Mouse (Mus musculus): Measurements from ENCODE around the gene Syt2.

Syt2 gene

GRCm38 (mm10) chr1:134646261-134646962 lies at the start of gene Syt2:
TSS of gene Syt2 (plus strand) at chr1:134646677.
- in situ Hi-C loops (cut with MboI; ENCODE audit: unreplicated experiment in 2 of 2) = loop anchor here in 1 of 2 experiments (10.0 kb wide), 1 partner anchor 208 kb away; no protein-coding TSS in a partner anchor

GRCm38 (mm10) chr1:134597339-134598054 lies 49.0 kb upstream of the Syt2 start:
- in situ Hi-C loops (cut with MboI; ENCODE audit: unreplicated experiment in 2 of 2) = no loop called here

DNA sequence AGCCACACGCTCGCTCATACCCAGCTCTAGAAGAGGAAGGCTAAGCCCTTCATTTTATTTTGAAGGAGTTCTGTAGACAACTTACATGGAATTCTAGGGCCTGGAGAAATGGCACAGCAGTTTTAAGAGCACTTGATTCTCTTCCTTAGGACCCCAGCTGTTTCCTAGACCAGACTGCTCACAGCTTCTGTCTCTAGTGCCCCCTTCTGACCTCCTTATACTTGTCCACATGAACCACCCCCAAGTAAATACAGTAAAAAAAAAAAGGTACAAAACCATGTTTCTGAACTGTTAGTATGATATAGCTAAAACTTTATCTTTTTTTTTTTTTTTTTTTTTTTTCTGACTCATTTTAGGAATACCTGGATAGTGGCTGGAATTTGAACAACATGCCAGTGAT lies 42.4 kb upstream of the Syt2 start:
- in situ Hi-C loops (cut with MboI; ENCODE audit: unreplicated experiment in 2 of 2) = loop anchor here in 1 of 2 experiments (10.0 to 25.0 kb wide), 2 partner anchors 229 to 442 kb away; no protein-coding TSS in a partner anchor

DNA sequence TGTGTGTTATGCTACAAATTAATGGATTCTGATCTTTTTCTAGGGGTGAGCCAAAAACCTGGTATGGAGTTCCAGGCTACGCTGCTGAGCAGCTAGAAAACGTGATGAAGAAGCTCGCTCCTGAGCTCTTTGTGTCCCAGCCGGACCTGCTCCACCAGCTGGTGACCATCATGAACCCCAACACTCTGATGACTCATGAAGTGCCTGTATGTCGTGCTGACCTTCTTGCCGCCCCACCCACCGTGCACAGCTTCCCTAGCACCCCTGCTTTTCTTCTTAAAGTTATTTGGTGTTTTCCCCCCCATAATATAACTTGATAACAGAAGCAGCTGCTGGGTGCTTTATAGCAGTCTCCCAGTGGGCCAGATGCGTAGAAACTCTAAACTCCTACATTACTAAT lies 40.8 kb upstream of the Syt2 start:
- in situ Hi-C loops (cut with MboI; ENCODE audit: unreplicated experiment in 2 of 2) = loop anchor here in 1 of 2 experiments (10.0 to 25.0 kb wide), 2 partner anchors 231 to 443 kb away; no protein-coding TSS in a partner anchor

DNA sequence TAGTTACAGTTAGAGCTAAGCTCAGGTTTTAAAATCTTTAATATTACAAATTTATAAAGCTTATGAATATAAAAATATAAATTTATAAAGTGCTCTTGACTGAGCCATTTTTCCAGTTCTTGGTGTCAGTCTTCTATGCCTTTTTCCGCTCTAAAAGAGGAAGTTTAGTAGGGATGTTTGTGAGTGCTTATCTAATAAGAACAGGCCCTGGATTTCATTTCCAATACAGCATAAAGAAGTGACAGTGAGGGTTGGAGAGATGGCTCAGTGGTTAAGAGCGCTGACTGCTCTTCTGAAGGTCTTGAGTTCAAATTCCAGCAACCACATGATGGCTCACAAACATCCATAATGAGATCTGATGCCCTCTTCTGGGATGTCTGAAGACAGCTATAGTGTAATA lies 40.1 kb upstream of the Syt2 start:
- in situ Hi-C loops (cut with MboI; ENCODE audit: unreplicated experiment in 2 of 2) = loop anchor here in 1 of 2 experiments (10.0 to 25.0 kb wide), 2 partner anchors 232 to 444 kb away; no protein-coding TSS in a partner anchor

DNA sequence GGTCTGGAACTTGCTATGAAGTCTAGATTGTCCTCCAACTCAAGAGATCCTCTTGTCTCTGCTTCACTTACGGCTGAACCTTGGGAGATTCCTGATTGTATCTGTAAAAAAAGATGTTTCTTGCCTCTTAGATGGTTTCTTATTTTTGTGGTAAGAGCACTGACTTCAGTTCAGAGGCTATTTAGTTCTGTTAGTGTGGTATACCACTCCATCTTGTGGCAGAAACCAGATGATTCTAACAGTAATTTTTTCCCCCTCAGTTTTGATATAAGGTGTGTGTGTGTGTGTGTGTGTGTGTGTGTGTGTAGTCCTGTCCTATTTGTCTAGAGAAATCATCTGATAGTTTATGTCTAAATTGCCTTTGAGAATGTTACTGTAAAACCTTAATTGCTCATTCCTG lies 39.2 kb upstream of the Syt2 start:
- in situ Hi-C loops (cut with MboI; ENCODE audit: unreplicated experiment in 2 of 2) = loop anchor here in 1 of 2 experiments (10.0 to 25.0 kb wide), 2 partner anchors 232 to 445 kb away; no protein-coding TSS in a partner anchor

DNA sequence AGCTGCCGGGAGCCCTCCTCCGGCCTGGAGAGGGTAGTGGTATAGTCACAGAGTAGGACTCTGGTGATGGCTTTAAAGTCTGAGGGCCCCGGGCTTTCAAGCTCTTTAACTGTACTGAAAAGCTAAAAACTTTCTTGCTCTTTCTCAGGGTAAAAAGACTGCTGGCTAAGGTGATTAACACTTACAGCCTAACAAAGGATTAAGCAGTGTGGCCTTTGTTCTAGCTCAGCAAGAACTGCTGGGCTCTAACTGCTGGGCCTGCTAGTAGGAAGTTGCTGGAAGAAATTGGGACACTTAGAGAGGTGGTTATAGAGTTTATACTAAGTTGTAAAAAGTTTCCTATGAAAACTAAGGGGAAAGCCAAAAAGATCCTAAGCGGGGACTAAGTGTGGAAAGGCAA lies 37.3 kb upstream of the Syt2 start:
- in situ Hi-C loops (cut with MboI; ENCODE audit: unreplicated experiment in 2 of 2) = loop anchor here in 1 of 2 experiments (10.0 to 25.0 kb wide), 2 partner anchors 234 to 447 kb away; no protein-coding TSS in a partner anchor

GRCm38 (mm10) chr1:134614554-134614953 lies 31.9 kb upstream of the Syt2 start:
- in situ Hi-C loops (cut with MboI; ENCODE audit: unreplicated experiment in 2 of 2) = loop anchor here in 1 of 2 experiments (25.0 kb wide), 1 partner anchor 452 kb away; no protein-coding TSS in a partner anchor

DNA sequence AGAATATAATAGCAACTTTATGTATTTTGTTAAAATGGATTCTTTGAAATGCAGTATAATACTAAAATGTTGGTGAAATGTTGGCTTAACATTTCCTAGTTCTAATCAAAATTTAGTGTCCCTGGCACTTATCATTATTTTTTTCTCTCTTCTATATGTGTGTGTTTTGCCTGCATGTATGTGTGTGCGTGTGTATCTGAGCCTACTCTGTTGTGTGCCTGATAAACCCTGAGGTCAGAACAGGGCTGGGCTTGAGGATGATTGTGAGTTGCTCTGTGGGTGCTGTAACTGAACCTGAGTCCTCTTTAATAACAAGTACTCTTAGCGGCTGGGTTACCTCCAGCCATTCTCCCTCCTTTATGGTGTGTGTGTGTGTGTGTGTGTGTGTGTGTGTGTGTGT lies 31.5 kb upstream of the Syt2 start:
- in situ Hi-C loops (cut with MboI; ENCODE audit: unreplicated experiment in 2 of 2) = loop anchor here in 1 of 2 experiments (25.0 kb wide), 1 partner anchor 453 kb away; no protein-coding TSS in a partner anchor

- in situ Hi-C loops (cut with MboI; ENCODE audit: unreplicated experiment in 2 of 2) = loop anchor here in 1 of 2 experiments (25.0 kb wide), 1 partner anchor 455 kb away; no protein-coding TSS in a partner anchor
Observed at GRCm38 (mm10) chr1:134617656-134618055, 28.8 kb upstream of the Syt2 start.

DNA sequence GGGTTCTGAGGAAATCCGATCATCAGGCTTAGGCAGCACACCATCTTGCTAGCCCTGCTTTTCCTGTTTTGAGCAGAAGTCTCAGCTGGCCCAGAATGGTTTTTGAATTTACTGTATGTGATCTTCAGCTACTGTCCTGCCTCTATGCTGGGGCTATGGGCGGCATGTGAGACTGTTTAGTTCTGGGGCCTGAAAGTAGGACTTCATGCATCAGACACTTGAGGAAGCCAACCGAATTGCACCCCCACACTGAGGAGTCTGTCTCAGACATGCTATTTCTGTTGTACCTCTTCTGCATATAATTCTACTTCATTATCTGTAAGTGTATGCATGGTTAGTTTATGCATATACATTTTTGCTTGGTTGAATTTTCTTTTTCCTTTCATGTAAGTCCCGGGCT lies 21.2 kb upstream of the Syt2 start:
- in situ Hi-C loops (cut with MboI; ENCODE audit: unreplicated experiment in 2 of 2) = no loop called here

GRCm38 (mm10) chr1:134629455-134629854 lies 17.0 kb upstream of the Syt2 start:
- in situ Hi-C loops (cut with MboI; ENCODE audit: unreplicated experiment in 2 of 2) = no loop called here

DNA sequence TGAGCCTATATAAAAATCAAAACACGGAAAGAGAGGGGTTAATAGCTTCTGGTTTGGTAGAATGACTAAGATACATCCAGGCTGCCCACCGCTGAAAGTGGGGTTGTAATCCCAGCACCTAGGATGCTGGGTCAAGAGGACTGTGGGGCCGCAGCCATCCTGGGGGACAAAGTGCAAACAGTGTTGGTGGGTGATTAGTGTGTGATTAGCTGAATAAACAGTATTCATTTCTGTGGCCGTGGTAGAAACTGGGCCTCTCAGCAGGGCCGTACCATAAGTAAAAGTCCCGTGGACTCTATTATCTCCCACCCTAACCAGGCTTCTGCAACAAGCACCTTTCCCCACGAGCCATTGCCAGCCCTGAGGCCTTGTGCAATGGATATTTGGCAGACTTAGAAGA lies 12.2 kb upstream of the Syt2 start:
- in situ Hi-C loops (cut with MboI; ENCODE audit: unreplicated experiment in 2 of 2) = no loop called here

DNA sequence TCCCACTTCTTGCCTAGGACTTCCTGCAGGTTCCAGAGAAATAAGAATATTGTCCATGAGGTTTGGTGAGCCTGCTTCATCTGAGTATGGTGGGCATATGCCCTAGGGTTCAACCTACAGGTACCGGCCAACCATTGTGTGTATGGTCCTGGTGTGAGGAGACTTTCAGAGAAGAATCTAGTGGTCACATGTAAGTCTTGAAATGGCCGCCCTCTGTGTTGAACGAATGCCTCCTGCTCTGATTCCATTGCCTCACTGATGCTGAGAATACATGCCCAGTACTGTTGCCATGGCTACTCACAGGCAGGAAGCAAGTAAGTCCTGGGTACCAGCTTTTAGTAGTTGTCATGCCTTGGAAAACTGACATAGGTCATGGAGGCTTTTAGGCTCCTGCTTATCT lies 10.2 kb upstream of the Syt2 start:
- in situ Hi-C loops (cut with MboI; ENCODE audit: unreplicated experiment in 2 of 2) = no loop called here

DNA sequence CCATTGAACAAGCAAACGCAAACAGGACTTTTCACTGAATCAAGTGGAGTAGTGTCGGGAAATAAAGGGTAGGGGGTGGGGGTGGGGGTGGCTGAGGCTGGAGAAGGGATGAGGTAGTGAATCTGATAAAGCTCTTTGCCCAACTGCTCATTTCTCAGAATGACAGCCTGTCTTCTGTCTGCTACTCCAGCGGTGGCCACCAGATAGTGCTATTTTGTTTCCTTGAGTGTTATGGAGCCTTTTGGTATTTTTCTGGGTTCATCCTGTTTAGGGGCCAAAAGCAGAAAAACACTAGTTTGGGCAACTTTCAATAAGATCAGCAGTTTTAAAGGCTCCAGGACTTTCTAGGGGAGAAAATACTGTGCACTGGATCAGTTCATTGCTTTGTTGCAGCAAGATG lies 9.8 kb upstream of the Syt2 start:
- in situ Hi-C loops (cut with MboI; ENCODE audit: unreplicated experiment in 2 of 2) = no loop called here

GRCm38 (mm10) chr1:134638041-134638440 lies 8.4 kb upstream of the Syt2 start:
- in situ Hi-C loops (cut with MboI; ENCODE audit: unreplicated experiment in 2 of 2) = no loop called here

DNA sequence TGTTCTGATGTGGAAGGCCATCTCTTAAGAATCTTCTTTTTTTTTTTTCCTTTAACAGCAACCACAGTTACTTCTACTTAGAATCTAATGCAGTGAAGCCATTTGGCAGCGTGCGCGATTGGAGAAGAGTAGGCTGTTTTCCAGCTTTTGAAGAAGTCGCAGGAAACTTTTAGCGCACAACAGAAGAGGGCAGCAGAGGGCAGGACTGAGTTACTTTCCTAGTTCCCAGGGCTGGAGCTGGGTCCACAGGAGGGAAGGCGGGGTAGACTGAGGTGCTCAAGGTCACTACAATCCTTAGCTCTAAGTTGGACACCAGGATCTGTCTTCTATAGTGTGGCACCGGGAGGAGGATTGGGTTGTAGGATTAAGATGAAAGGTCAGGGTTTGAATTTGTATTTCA lies 8.0 kb upstream of the Syt2 start:
- in situ Hi-C loops (cut with MboI; ENCODE audit: unreplicated experiment in 2 of 2) = no loop called here

DNA sequence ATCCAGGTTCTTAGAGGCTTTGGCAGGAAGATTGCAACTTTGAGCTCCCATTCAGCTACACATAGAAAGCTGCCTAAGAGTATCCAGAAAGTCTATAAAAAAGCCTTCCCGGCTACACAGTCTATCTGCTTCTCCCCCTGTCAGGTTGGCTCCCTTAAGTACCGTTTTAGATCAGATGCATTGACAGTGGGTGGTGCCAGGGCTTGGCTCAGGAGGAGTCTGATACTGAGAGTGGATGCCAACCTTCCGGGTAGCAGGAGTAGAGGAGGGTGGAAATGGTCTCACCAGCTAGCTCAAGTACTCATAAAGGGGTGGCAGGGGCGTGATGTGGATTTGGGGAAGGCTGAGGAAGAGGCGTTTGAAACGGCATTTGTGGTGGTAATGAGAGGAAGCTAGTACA lies 7.0 kb upstream of the Syt2 start:
- in situ Hi-C loops (cut with MboI; ENCODE audit: unreplicated experiment in 2 of 2) = no loop called here

GRCm38 (mm10) chr1:134641507-134641906 lies 5.0 kb upstream of the Syt2 start:
- in situ Hi-C loops (cut with MboI; ENCODE audit: unreplicated experiment in 2 of 2) = loop anchor here in 1 of 2 experiments (10.0 kb wide), 1 partner anchor 213 kb away; no protein-coding TSS in a partner anchor

GRCm38 (mm10) chr1:134643702-134644101 lies 2.8 kb upstream of the Syt2 start:
- in situ Hi-C loops (cut with MboI; ENCODE audit: unreplicated experiment in 2 of 2) = loop anchor here in 1 of 2 experiments (10.0 kb wide), 1 partner anchor 211 kb away; no protein-coding TSS in a partner anchor
